Mouse (Mus musculus): Measurements from ENCODE around the gene Epas1. TPM values are rescaled to one million over a fixed set of nuclear protein-coding genes. Genes with fewer than 3 reads are reported as not detected.
A peak's percentile ranks its signal among the peaks of the same experiment; 100 is the strongest.

The Epas1 gene
- polyA plus RNA-seq, 1 experiment from 2014 or later: 6.1 TPM

DNA sequence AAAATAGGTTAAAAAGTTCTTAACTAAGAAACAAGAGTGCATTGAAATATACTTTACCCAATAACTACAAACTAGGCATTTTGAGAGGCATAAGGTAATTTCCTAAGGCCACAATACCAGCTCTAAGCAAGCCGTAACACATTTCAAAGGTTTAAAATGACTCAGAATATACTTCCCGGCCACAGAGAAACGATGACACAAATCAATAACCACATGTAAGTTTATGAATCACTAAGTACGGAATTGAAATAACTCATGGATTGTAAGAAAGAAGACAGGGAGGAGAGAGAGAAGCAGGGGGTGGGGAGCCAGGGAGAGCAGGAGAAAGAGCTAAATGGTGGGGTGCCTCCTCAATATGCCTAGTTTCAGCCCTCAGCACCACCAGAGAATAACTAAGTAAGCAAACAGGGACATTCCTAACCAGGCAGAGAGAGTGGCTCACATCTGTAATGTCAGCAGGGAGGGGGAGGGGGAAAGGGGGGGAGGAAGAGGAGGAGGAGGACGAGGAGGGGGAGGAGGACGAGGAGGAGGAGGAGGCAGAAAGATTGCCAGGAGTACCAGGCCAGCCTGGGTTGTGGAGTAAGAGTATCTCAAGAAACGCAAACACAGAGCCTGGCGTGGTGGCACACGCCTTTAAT, 97.3 kb downstream of the Epas1 start:
- no peaks in the 10 kb centered on the region for H3K4me1 ChIP-seq (ENCODE audit: control insufficient read depth, insufficient read depth, low read length)
- no peaks in the 10 kb centered on the region for H3K9me3 ChIP-seq (replicated peaks; ENCODE audit: control insufficient read depth, low read length)
- no peak overlapping the region for H3K4me3 ChIP-seq (ENCODE audit: low read depth, low read length)
- no peak for DNase-seq (ENCODE audit: low spot score)
- ATAC-seq: no peak
- no peaks in the 10 kb centered on the region for H3K27me3 ChIP-seq (replicated peaks; ENCODE audit: control insufficient read depth, insufficient read depth, low read length)
- H3K9ac ChIP-seq (ENCODE audit: low read length): no peak overlapping the region
- H3K36me3 ChIP-seq (ENCODE audit: control insufficient read depth, insufficient read depth, low read length): no peaks in the 10 kb centered on the region
- no peak overlapping the region for H3K4me2 ChIP-seq (ENCODE audit: low read length)
- WGBS: 81% methylated on average over 9 of the region's 9 CpGs
- H3K27ac ChIP-seq (ENCODE audit: low read depth, low read length): no peak overlapping the region

DNA sequence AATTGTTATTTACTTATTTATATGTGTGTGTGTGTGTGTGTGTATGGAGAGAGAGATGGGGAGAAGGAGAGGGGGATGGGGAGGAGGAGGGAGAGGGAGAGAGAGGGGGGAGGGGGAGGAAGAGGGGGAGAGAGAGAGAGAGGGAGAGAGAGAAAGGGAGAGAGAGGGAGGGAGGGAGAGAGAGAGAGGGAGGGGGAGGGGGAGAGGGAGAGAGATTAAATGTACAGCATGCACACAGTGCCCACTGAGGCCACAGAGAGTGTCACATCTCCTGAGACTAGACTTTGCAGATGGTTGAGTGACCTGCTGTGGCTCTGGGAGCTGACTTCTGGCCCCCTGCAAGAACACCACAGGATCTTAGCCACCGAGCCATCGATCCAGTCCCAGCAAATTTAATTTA, 98.3 kb downstream of the Epas1 start:
- DNase-seq (ENCODE audit: low spot score) (no peak), ATAC-seq (no peak)
- 90% methylated on average over 2 of the region's 2 CpGs for WGBS
- H3K27ac ChIP-seq (ENCODE audit: low read depth, low read length): no peak overlapping the region
- H3K27me3 ChIP-seq (replicated peaks; ENCODE audit: control insufficient read depth, insufficient read depth, low read length): no peaks in the 10 kb centered on the region
- H3K36me3 ChIP-seq (ENCODE audit: control insufficient read depth, insufficient read depth, low read length): no peaks in the 10 kb centered on the region
- no peak overlapping the region for H3K4me3 ChIP-seq (ENCODE audit: low read depth, low read length)
- no peaks in the 10 kb centered on the region for H3K4me1 ChIP-seq (ENCODE audit: control insufficient read depth, insufficient read depth, low read length)
- no peak overlapping the region for H3K4me2 ChIP-seq (ENCODE audit: low read length)
- no peaks in the 10 kb centered on the region for H3K9me3 ChIP-seq (replicated peaks; ENCODE audit: control insufficient read depth, low read length)
- no peak overlapping the region for H3K9ac ChIP-seq (ENCODE audit: low read length)

DNA sequence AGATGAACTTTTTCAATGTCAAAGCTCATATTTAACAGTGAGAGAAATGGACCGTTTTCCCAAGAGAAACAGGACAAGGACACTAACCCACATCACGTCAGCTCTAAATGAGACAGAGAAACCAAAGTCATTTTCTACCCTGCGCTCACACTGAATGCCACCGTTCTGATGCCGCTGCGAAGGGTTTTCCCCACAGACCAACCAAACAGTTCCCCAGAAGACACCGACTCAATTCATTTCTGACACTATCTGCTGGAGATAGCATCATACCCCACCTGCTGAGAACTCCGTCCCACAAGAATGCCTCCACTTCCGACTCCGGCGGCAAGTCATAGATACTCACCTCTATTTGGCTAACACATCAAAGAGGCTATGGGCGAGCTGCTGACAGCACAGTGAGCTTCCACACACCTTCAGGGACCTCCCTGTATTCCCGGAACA, 99.1 kb downstream of the Epas1 start:
- WGBS: 87% methylated on average over 13 of the region's 13 CpGs

DNA sequence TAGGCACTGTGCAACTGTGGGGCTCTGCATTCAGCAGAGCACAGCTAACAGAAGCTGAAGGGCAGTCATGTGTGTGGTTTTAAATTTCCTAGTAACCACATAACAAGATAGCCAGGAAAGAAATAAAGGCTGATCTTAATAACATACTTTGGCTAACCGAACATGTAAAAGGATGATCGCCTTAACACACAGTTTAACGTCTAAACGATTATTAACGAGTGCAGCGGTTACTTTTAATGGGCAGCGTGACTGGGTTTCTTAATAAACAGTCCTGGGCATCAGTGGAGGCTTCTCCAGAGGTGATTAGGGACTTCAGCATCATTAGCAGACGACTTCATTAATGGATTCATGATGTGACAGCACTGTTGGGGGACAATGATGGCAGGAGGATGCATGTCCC, 117.1 kb downstream of the Epas1 start:
- Histone ChIP-seq H3K4me3 (ENCODE audit: low read depth, low read length) (no peak overlapping the region), H3K9me3 (replicated peaks; ENCODE audit: control insufficient read depth, low read length) (no peaks in the 10 kb centered on the region), H3K4me1 (ENCODE audit: control insufficient read depth, insufficient read depth, low read length) (no peaks in the 10 kb centered on the region), H3K4me2 (ENCODE audit: low read length) (no peak overlapping the region), H3K36me3 (ENCODE audit: control insufficient read depth, insufficient read depth, low read length) (no peaks in the 10 kb centered on the region), H3K9ac (ENCODE audit: low read length) (no peak overlapping the region), H3K27me3 (replicated peaks; ENCODE audit: control insufficient read depth, insufficient read depth, low read length) (no peaks in the 10 kb centered on the region), H3K27ac (ENCODE audit: low read depth, low read length) (no peak overlapping the region)
- DNase-seq (ENCODE audit: low spot score) (peak; percentile 7), ATAC-seq (no peak)
- WGBS: 32% methylated on average over 8 of the region's 8 CpGs

More for the DNA sequence above, 99.1 kb downstream of the Epas1 start:
- Histone ChIP-seq H3K4me1 (ENCODE audit: control insufficient read depth, insufficient read depth, low read length) (no peaks in the 10 kb centered on the region), H3K27me3 (replicated peaks; ENCODE audit: control insufficient read depth, insufficient read depth, low read length) (no peaks in the 10 kb centered on the region), H3K4me2 (ENCODE audit: low read length) (no peak overlapping the region), H3K27ac (ENCODE audit: low read depth, low read length) (no peak overlapping the region), H3K4me3 (ENCODE audit: low read depth, low read length) (no peak overlapping the region), H3K9ac (ENCODE audit: low read length) (no peak overlapping the region), H3K36me3 (ENCODE audit: control insufficient read depth, insufficient read depth, low read length) (no peaks in the 10 kb centered on the region), H3K9me3 (replicated peaks; ENCODE audit: control insufficient read depth, low read length) (no peaks in the 10 kb centered on the region)
- DNase-seq (ENCODE audit: low spot score) (no peak), ATAC-seq (no peak)

DNA sequence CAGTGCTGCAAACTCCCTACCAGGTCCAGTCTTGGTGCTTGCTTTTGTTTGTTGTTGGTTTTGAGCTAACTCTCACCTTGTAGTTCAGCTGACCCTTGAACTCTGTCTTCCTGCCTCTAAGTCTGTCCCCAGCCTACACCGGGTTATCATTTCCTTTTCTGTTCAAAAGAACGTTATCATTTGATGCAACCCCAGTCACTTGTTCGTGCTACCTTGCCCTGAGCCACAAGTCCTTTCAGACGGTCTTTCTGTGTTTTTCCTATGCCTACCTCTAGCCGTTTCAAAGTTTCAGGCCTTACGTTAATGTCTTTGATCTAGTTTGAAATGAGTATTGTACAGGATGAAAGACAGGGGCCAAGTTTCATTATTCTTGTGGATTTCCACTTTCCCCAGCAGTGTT, 119.1 kb downstream of the Epas1 start:
- 79% methylated on average over 6 of the region's 6 CpGs for WGBS
- no peak overlapping the region for H3K4me2 ChIP-seq (ENCODE audit: low read length)
- ATAC-seq (no peak), DNase-seq (ENCODE audit: low spot score) (no peak)
- no peak overlapping the region for H3K9ac ChIP-seq (ENCODE audit: low read length)
- no peaks in the 10 kb centered on the region for H3K36me3 ChIP-seq (ENCODE audit: control insufficient read depth, insufficient read depth, low read length)
- no peaks in the 10 kb centered on the region for H3K27me3 ChIP-seq (replicated peaks; ENCODE audit: control insufficient read depth, insufficient read depth, low read length)
- H3K9me3 ChIP-seq (replicated peaks; ENCODE audit: control insufficient read depth, low read length): no peaks in the 10 kb centered on the region
- H3K4me3 ChIP-seq (ENCODE audit: low read depth, low read length): no peak overlapping the region
- no peak overlapping the region for H3K27ac ChIP-seq (ENCODE audit: low read depth, low read length)
- no peaks in the 10 kb centered on the region for H3K4me1 ChIP-seq (ENCODE audit: control insufficient read depth, insufficient read depth, low read length)

DNA sequence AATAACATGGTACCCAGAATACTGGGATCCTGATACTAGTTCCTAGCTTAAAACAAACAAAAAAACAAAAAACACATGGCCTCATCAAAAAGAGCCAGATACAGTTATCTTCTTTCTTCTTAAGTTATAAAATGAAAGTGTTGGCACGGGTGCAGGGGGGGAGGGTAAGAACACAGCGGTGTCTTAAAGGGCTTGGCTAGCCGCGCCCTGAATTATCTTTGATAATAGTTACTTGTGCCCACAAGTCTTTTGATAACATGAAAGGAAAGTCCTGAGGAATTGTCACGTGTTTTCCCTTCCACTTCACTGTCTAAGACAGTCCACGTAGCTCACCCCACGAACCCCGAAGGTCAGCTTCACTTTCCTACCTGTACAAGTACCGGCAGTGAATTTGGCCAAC, 123.4 kb downstream of the Epas1 start:
- H3K4me3 ChIP-seq (ENCODE audit: low read depth, low read length): no peak overlapping the region
- no peak overlapping the region for H3K9ac ChIP-seq (ENCODE audit: low read length)
- no peaks in the 10 kb centered on the region for H3K9me3 ChIP-seq (replicated peaks; ENCODE audit: control insufficient read depth, low read length)
- H3K4me1 ChIP-seq (ENCODE audit: control insufficient read depth, insufficient read depth, low read length): peaks cover 10% of the 10 kb centered on the region; the same call in 1 of the 2 replicates
- H3K36me3 ChIP-seq (ENCODE audit: control insufficient read depth, insufficient read depth, low read length): no peaks in the 10 kb centered on the region
- DNase-seq (ENCODE audit: low spot score) (no peak), ATAC-seq (no peak)
- H3K4me2 ChIP-seq (ENCODE audit: low read length): no peak overlapping the region
- no peak overlapping the region for H3K27ac ChIP-seq (ENCODE audit: low read depth, low read length)
- no peaks in the 10 kb centered on the region for H3K27me3 ChIP-seq (replicated peaks; ENCODE audit: control insufficient read depth, insufficient read depth, low read length)
- WGBS: 88% methylated on average over 9 of the region's 9 CpGs

DNA sequence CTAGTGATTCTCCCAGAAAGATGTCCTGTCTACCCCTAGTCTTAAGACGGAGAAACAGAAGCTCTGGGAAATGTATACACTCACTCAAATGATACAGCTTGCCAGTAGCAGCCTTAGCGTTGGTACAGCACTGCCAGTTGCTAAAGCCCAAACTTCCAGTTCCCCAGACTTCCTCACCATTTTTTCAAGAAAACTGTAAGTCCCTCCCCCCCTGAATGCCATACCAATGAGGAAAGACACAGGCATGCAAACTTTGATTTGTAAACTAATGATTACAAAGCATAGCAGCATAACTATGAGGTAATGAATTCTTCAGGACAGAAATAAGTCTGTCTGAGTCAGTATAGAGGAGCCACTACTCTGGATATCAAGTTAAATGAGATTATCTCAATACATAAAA, 124.2 kb downstream of the Epas1 start:
- ATAC-seq: no peak

DNA sequence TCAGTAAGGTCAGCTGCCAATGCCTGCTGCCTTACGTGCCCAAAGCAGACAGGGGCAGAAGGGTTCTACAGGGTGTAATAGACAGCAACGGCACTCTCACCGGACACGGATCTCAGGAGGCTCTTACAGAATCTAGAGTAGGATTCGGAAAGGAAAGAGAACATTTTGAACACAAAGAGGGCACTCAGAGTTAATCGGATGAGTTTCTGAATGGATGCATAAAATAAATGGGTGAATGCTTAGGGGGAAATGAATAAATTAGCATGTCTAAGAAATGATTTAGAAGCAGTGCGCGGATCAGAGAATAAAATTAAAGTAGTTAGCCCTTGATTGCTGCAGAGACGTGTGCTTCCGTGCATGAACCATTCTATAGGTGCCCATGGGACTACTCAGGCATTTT, 126.6 kb downstream of the Epas1 start:
- Histone ChIP-seq H3K9me3 (replicated peaks; ENCODE audit: control insufficient read depth, low read length) (no peaks in the 10 kb centered on the region), H3K4me3 (ENCODE audit: low read depth, low read length) (no peak overlapping the region), H3K27ac (ENCODE audit: low read depth, low read length) (no peak overlapping the region), H3K36me3 (ENCODE audit: control insufficient read depth, insufficient read depth, low read length) (no peaks in the 10 kb centered on the region), H3K9ac (ENCODE audit: low read length) (no peak overlapping the region), H3K4me2 (ENCODE audit: low read length) (0 out of 2 replicates have a peak overlapping the region, but pooled peaks have one; percentile 5), H3K4me1 (ENCODE audit: control insufficient read depth, insufficient read depth, low read length) (peaks cover 10% of the 10 kb centered on the region; the same call in 1 of the 2 replicates), H3K27me3 (replicated peaks; ENCODE audit: control insufficient read depth, insufficient read depth, low read length) (no peaks in the 10 kb centered on the region)
- DNase-seq (ENCODE audit: low spot score) (peak; percentile 54), ATAC-seq (peak; percentile 40; the same call in 1 of the 2 replicates)
- 20% methylated on average over 10 of the region's 10 CpGs for WGBS

More for the DNA sequence above, 124.2 kb downstream of the Epas1 start:
- Histone ChIP-seq H3K9me3 (replicated peaks; ENCODE audit: control insufficient read depth, low read length) (no peaks in the 10 kb centered on the region), H3K4me2 (ENCODE audit: low read length) (no peak overlapping the region), H3K27ac (ENCODE audit: low read depth, low read length) (no peak overlapping the region), H3K27me3 (replicated peaks; ENCODE audit: control insufficient read depth, insufficient read depth, low read length) (no peaks in the 10 kb centered on the region), H3K4me3 (ENCODE audit: low read depth, low read length) (no peak overlapping the region), H3K36me3 (ENCODE audit: control insufficient read depth, insufficient read depth, low read length) (no peaks in the 10 kb centered on the region), H3K4me1 (ENCODE audit: control insufficient read depth, insufficient read depth, low read length) (peaks cover 10% of the 10 kb centered on the region; the same call in 1 of the 2 replicates), H3K9ac (ENCODE audit: low read length) (no peak overlapping the region)
- 77% methylated on average over 2 of the region's 2 CpGs for WGBS
- DNase-seq (ENCODE audit: low spot score): no peak

DNA sequence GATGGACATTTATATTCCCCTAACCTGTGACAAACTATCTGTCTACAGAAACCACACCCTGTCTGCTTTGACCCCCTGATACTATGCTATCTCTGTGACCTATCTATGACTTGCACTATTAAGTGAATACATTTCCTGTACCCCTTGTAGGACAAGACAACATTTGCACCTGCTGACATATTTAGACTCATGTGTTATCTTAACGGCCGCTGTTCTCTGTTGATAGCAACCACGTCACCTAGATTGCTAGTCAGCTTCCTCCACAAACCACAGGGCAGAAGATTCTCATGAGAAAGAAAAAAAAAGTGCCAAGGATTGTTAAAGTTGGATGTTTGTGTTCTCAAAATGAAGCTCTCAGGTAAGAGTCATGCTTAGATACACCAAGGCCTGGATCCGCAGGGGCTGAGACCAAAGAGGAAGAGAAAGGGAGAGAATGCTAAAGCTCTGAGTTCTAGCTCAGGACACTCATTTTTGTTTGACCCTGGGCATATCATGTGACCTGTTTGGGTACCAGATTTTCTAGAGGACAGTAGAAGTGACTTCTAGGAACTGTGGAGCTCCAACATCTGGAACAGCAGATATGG, 127.1 kb downstream of the Epas1 start:
- no peak overlapping the region for H3K27ac ChIP-seq (ENCODE audit: low read depth, low read length)
- peaks cover 10% of the 10 kb centered on the region; the same call in 1 of the 2 replicates for H3K4me1 ChIP-seq (ENCODE audit: control insufficient read depth, insufficient read depth, low read length)
- ATAC-seq (no peak), DNase-seq (ENCODE audit: low spot score) (no peak)
- no peak overlapping the region for H3K4me3 ChIP-seq (ENCODE audit: low read depth, low read length)
- H3K36me3 ChIP-seq (ENCODE audit: control insufficient read depth, insufficient read depth, low read length): no peaks in the 10 kb centered on the region
- 84% methylated on average over 4 of the region's 4 CpGs for WGBS
- H3K9me3 ChIP-seq (replicated peaks; ENCODE audit: control insufficient read depth, low read length): no peaks in the 10 kb centered on the region
- H3K27me3 ChIP-seq (replicated peaks; ENCODE audit: control insufficient read depth, insufficient read depth, low read length): no peaks in the 10 kb centered on the region
- 0 out of 2 replicates have a peak overlapping the region, but pooled peaks have one; percentile 4 for H3K4me2 ChIP-seq (ENCODE audit: low read length)
- H3K9ac ChIP-seq (ENCODE audit: low read length): no peak overlapping the region
